Mouse (Mus musculus) kidney, adult 8-10 months (tissue): ENCODE data around the gene Olfr356.

Experiments
- DNase-seq, 2 experiments: peaks; one replicate each; pipeline ENCODE4 v3.0.0; 2022

Gene Olfr356

GRCm38 (mm10) chr2:36936821-36937220 lies at the start of gene Olfr356:
Olfr356 (plus strand) TSS chr2:36937121.
- no peak for DNase-seq

DNA sequence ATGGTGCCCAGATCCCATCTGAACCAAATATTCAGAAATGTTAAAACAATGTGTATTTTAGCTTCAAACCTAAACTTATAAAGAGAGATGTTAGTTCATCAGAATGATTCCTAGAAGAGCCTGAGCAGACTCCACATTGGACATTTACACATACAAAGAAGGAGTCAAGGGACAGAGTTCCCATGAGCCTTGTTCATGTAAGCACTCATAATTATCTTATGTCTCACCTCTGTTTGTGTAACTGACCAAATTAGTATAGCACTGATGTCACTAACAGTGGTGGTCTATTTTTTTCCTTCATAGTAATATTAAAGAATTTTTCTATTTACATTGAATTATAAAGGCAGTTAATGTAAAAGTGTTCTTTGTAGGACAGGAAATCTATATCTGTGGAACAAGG lies 44.1 kb upstream of the Olfr356 start, which contains the start of gene Olfr353:
Olfr353 (minus strand) TSS at position 101 of the 400 bp plus-strand sequence.
- DNase-seq: no peak

DNA sequence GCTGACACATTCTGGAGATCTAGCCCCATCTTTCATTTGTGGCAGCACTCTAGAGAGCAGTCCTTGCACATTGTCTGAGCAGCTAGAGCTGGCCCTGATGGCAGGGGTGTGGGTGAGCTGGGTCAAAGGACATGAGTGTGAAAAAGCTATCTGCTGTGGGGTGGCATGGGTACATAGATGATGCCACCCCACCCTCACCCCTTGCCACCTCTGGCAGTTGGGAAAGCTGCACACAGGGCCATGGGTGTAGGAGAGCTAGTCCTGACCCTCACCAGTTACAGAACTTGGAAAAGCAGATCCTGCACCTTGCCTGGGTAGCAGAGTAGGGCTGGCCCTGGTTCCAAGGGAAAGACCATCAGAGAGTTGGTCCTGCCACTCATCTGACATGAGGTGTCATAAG lies 39.8 kb upstream of the Olfr356 start:
- no peak for DNase-seq

- DNase-seq: no peak
Measured at GRCm38 (mm10) chr2:36905380-36905779, 31.5 kb upstream of the Olfr356 start, which contains the start of gene Olfr354. Olfr354 (plus strand) TSS chr2:36905680.

DNA sequence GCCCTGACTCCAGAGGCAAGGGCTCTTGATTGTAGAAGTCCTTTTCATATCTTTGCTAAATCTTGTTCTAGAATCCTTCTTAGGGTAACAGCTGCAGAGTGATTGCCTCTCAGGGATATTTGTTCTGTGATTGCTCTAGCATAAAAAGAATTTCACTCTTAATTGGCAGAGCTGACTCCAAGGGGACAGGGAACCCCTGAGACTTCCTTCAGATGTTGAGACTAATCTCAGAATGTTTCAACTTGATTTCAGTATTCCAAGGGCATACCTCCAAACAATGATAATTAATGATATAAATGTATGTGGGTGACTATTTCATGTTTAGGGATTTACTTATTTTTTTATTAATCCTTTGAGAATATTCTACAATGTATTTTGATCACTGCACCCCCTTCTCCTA lies 8.1 kb upstream of the Olfr356 start, which contains the start of gene Olfr355:
Olfr355 (minus strand) TSS at position 101 of the 400 bp plus-strand sequence.
- no peak for DNase-seq
